ENCODE assay signal across 24 mouse cellular contexts in the genomic region with DNA sequence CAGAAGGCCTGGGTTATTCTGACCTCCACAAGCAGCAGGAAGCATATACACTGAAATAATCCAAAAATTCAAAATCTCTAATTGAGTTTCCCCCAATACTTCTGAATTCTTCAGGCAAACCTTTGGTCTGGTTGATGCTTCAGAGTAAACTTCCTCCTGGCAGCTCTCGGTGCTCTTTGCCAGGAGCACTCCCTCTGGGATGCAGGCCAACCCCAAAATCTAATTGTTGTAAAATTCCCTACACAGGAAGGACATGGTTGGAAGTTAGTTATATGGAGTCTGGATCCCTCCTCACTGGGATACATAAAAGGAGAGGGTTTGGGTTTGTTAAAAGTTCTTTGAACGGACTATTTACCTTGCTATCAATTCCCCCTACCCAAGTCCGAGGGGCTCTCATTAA. TPM values are rescaled to one million over a fixed set of nuclear protein-coding genes. Genes with fewer than 3 reads are reported as not detected.
DNase-seq lines count a peak whose midpoint lies in the region; ATAC-seq and TF ChIP-seq lines count a peak whose summit lies in the region.
"Had no signal": no experiment of that assay in that cellular context is flagged by ENCODE, and none has a peak within 500 bp of the region (broad histone marks: within the 10 kb centered on the region; RNA-seq: fewer than 3 reads in every experiment).

No protein-coding gene starts in this region.

- TF ChIP-seq POLR2A in kidney, adult 2 months (IDR thresholded peaks at IDR 0.05; ENCODE audit: low read depth, low read length): no peak
- TF ChIP-seq POLR2A in lung, adult 2 months (IDR thresholded peaks at IDR 0.05; ENCODE audit: borderline replicate concordance, extremely low read depth, low read depth, low read length): no peak

- H3K36me3 ChIP-seq in kidney, adult 2 months (ENCODE audit: control insufficient read depth, insufficient read depth, low read length): no peaks in the 10 kb centered on the region
- H3K36me3 ChIP-seq: embryonic facial prominence, embryonic 12.5 days; forebrain, embryonic 12.5 days; G1E; heart, embryonic 13.5 days; hindbrain, embryonic 13.5 days had no signal

- no peak overlapping the region for H3K4me3 ChIP-seq in kidney, adult 2 months (ENCODE audit: insufficient read depth, low read depth, low read length)
- H3K4me3 ChIP-seq in lung, adult 2 months (replicated peaks; ENCODE audit: extremely low read depth, low read depth, low read length): no peak overlapping the region
- H3K4me3 ChIP-seq: embryonic facial prominence, embryonic 12.5 days; forebrain, embryonic 12.5 days; heart, adult 2 months; heart, embryonic 13.5 days; hindbrain, embryonic 13.5 days had no signal

- H3K4me1 ChIP-seq in kidney, adult 2 months (ENCODE audit: control insufficient read depth, insufficient read depth, low read length): peaks cover 6% of the 10 kb centered on the region
- no peaks in the 10 kb centered on the region for H3K4me1 ChIP-seq in lung, adult 2 months (ENCODE audit: control insufficient read depth, insufficient read depth, low read length)

- no peaks in the 10 kb centered on the region for H3K27me3 ChIP-seq in kidney, adult 2 months (replicated peaks; ENCODE audit: control insufficient read depth, insufficient read depth, low read length)
- H3K27me3 ChIP-seq: embryonic facial prominence, embryonic 12.5 days; forebrain, embryonic 12.5 days; heart, embryonic 13.5 days; hindbrain, embryonic 13.5 days had no signal

- DNase-seq in cerebellum, adult 9-10 months: peak; percentile 23
- DNase-seq in kidney, postnatal 10 days: peak; percentile 46
- no peak for DNase-seq in kidney, adult 2 months
- DNase-seq in lung, postnatal 14 days: peak; percentile 35
- no peak for DNase-seq in lung, adult 2 months
- no peak for DNase-seq in thymus, postnatal 25 days
- DNase-seq: adrenal gland, postnatal 10 days; B cell, adult 2 months; cerebellum, postnatal 14 days; embryo, embryonic 11 days; gastrocnemius, postnatal 14 days had no signal

- WGBS in kidney, adult 2 months: 61% methylated on average over 3 of the region's 3 CpGs
- 47% methylated on average over 3 of the region's 3 CpGs for WGBS in lung, adult 2 months

- H3K27ac ChIP-seq in kidney, adult 2 months (ENCODE audit: insufficient read depth, low read depth, low read length): no peak overlapping the region
- H3K27ac ChIP-seq: embryonic facial prominence, embryonic 12.5 days; forebrain, embryonic 12.5 days; heart, adult 2 months; heart, embryonic 13.5 days; hindbrain, embryonic 13.5 days; hindbrain, postnatal 0 days had no signal

- TF ChIP-seq CTCF in kidney, adult 2 months (conservative IDR thresholded peaks at IDR 0.05; ENCODE audit: insufficient read depth, insufficient read length, low read depth, low read length): no peak
- TF ChIP-seq CTCF in lung, adult 2 months (IDR thresholded peaks at IDR 0.05; ENCODE audit: insufficient read depth, low read length): no peak

- no peak for ATAC-seq in cerebellum, adult (ENCODE audit: insufficient number of reproducible peaks, low FRiP score, low TSS enrichment)
- ATAC-seq: CD4-positive, CD25-positive, alpha-beta regulatory T cell, adult 4 months; forebrain, embryonic 16.5 days; hindbrain, postnatal 0 days had no signal

RNA-seq across cellular contexts. Expression of gene Npvf, which starts 9.5 kb away (rescaled TPM):
- polyA plus RNA-seq in kidney, adult 2 months (2012; rRNA removed): not detected in 2 replicates
- polyA plus RNA-seq in lung, adult 2 months (2012; rRNA removed): not detected in 2 replicates
- polyA plus RNA-seq: CD4-positive, CD25-positive, alpha-beta regulatory T cell, adult 4 months; embryonic facial prominence, embryonic 12.5 days; forebrain, embryonic 12.5 days; forebrain, embryonic 16.5 days; G1E; gonadal fat pad, adult 2 months; heart, adult 2 months; heart, embryonic 13.5 days; heart, postnatal 0 days; hindbrain, embryonic 13.5 days; hindbrain, postnatal 0 days; intestine, embryonic 14.5 days had no signal

RNA-seq across cellular contexts. Expression of gene 4921507P07Rik, which starts 48.3 kb away (rescaled TPM):
- 0.26 and 0.33 TPM in 2 replicates for polyA plus RNA-seq in kidney, adult 2 months (2012; rRNA removed)
- 0.32 and 0.34 TPM in 2 replicates for polyA plus RNA-seq in lung, adult 2 months (2012; rRNA removed)
- polyA plus RNA-seq: G1E had no signal

Comparison
In these comparisons a context has a peak if more than half of its experiments do, and no peak if none do; other contexts are left out.
1. DNase-seq: peak in cerebellum, adult 9-10 months (single experiment), kidney, postnatal 10 days (single experiment) and lung, postnatal 14 days (single experiment); none in kidney, adult 2 months (single experiment), lung, adult 2 months (single experiment) and thymus, postnatal 25 days (single experiment).